Mouse (Mus musculus) midbrain, embryonic 14.5 days (tissue): ENCODE data around the gene Caln1. TPM values are rescaled to one million over a fixed set of nuclear protein-coding genes. Genes with fewer than 3 reads are reported as not detected.

Source experiments
- polyA plus RNA-seq: library from polyadenylated mRNA; unstranded; fragments of >200 nt; fragmentation: Nextera tagmentation; extraction: Ambion mirVana; gene quantifications from 2 replicates; pipeline ENCODE4 v1.2.1, GENCODE M21; 2014

Caln1 gene
- polyA plus RNA-seq, 1 experiment from 2014 or later, result 8.4 TPM

Other genes with a start within 250 kb of the Caln1 start
- gene Kctd7, start 224.6 kb upstream of the Caln1 start, polyA plus RNA-seq, result 14.8 and 15.5 TPM in 2 replicates
- 38.9 and 40.3 TPM in 2 replicates for gene Rabgef1, start 197.7 kb upstream of the Caln1 start, polyA plus RNA-seq
- 29.5 and 33.2 TPM in 2 replicates for gene Tmem248, start 152.4 kb upstream of the Caln1 start, polyA plus RNA-seq
- gene Sbds, start 113.9 kb upstream of the Caln1 start, polyA plus RNA-seq, result 44.1 and 56.8 TPM in 2 replicates
- 18.5 and 26.4 TPM in 2 replicates for gene Tyw1, start 113.8 kb upstream of the Caln1 start, polyA plus RNA-seq
- gene A330070K13Rik, start 15.2 kb downstream of the Caln1 start, polyA plus RNA-seq, result not detected in 2 replicates